Mouse (Mus musculus) bone marrow macrophage, adult 2 months (primary cell): ENCODE results near the gene Bbs9.

ENCODE experiments used
- CTCF ChIP-seq: IDR thresholded peaks from 2 replicates; pipeline ENCODE4 v1.5.1; 2012; ENCODE audit warnings: low read depth, mild to moderate bottlenecking, low read length, moderate library complexity
- POLR2A ChIP-seq: IDR thresholded peaks from 2 replicates; pipeline ENCODE4 v1.6.1; 2012; ENCODE audit warnings: mild to moderate bottlenecking, low read depth, low read length, borderline replicate concordance

DNA sequence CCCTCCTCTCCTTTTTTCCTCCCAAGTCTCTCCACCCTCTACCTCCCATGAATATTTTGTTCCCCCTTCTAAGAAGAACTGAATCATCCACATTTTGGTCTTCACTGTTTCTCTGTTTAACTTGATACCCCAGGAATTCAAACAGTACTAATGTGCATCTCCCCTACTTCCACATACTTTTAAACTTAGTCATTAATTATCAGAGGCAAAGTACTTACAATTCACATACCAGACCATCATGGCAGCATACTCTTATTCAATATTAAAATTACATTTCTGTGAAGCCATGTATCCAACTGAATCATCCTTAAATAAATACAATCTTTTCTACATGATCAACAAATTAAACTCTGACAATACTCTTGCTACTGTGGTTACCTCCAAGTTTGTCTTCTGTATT lies 460.1 kb downstream of the Bbs9 start:
- no peak for TF ChIP-seq POLR2A
- no peak for TF ChIP-seq CTCF
